Mouse (Mus musculus) brain, embryonic 14.5 days (tissue): ENCODE measurements around the gene Sult6b2. TPM values are rescaled to one million over a fixed set of nuclear protein-coding genes. Genes with fewer than 3 reads are reported as not detected.
A peak's percentile ranks its signal among the peaks of the same experiment; 100 is the strongest.

Experiments
- DNase-seq: peaks from one replicate; pipeline ENCODE4 v3.0.0-alpha.2; 2011; ENCODE audit warnings: low read depth
- CTCF ChIP-seq: fragments of 200-500 bp; IDR thresholded peaks from 2 replicates; pipeline ENCODE4 v1.5.1; 2012; ENCODE audit warnings: inconsistent platforms, mild to moderate bottlenecking, moderate library complexity, borderline replicate concordance; ENCODE audit not compliant: insufficient read depth, insufficient read length; ENCODE audit errors: extremely low read depth
- POLR2A ChIP-seq: fragments of 200-500 bp; IDR thresholded peaks from 2 replicates; pipeline ENCODE4 v1.6.1; 2012; ENCODE audit warnings: mild to moderate bottlenecking, inconsistent platforms, borderline replicate concordance; ENCODE audit not compliant: poor library complexity, insufficient read depth, insufficient read length, severe bottlenecking; ENCODE audit errors: extremely low read depth
- polyA plus RNA-seq: library from polyadenylated mRNA; depleted of rRNA; stranded (reverse); fragments of >200 nt; gene quantifications from 2 replicates; pipeline ENCODE4 v1.2.3, GENCODE M21; 2012

Gene Sult6b2
- polyA plus RNA-seq, 1 experiment, result 0.25 TPM

GRCm38 (mm10) chr6:142825449-142825848 is 21.1 kb upstream of the Sult6b2 start:
- TF ChIP-seq POLR2A, result no peak
- TF ChIP-seq CTCF, result no peak
- DNase-seq, result no peak

DNA sequence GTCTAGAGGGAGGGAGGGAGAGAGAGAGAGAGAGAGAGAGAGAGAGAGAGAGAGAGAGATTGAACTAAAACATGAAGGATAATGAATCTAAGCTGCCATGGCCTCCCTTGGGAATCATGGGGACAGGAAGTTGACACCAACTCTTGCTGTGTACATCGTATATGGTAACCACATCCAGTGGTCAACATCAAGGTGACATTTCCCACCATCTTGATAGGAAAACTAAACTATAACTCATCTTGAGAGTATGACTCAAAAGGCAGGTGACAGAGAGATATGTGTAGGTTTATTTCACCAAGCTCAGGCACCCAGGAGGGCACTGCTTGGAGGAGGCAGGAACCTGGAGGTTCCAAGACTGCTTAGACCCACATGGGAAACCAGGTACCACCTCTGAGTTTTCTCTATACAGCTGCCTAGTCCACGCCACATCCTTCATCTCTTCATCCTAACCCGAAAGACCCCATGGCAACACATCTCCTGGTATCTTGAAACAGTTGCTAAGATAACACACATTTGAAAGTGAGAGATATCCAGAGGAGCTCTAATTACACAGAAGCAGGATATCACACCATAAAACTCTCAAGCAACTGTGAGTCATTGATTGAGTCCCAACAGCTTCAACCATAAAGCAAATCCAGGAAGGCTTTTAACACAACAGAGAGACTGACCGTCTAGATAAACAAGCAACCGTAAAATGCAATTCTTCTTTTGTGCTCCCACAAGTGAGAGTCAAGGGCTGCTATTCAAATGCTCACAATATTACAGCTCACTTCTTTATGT is 18.9 kb upstream of the Sult6b2 start:
- TF ChIP-seq CTCF (no peak), POLR2A (no peak)
- DNase-seq, result no peak

DNA sequence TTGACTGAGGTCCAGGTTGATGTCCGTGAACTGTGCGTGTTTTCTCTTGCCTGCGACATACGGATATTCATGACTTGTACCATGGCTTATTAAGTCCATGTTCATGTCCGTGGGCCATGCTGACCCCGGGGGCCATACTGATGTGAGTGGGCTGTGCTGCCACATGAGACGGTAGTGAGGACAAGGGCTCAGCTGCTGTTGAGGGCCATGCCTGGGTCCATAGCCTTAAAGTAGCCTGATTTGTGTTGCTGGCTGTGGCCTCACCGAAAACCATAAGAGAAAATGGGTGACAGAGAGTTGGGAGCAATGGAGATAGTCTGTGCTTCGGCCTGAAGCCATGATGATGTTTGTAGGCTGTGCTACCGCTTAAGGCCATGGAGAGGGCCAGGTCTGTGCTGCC is 14.0 kb upstream of the Sult6b2 start:
- no peak for DNase-seq
- TF ChIP-seq POLR2A, result no peak
- no peak for TF ChIP-seq CTCF

DNA sequence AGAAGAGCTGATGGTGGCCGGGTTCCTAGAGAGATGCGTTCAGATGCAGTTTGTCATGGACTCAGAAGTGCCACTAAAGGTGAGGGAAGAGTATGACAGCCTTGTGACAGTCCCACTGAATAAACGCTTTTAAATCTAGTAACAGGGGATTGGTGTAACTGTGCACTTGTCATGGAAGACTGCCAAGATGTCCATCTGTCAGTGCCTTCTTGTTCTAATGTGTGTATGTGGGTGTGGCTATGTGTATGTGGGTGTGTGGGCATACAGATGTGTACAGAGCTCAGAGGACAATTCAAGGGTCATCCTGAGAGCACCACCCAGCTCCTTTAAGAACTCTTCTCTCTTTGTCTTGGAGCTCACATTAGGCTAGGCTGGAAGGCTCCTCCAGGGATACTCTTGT is 11.2 kb upstream of the Sult6b2 start:
- no peak for TF ChIP-seq CTCF
- DNase-seq, result peak; percentile 65

DNA sequence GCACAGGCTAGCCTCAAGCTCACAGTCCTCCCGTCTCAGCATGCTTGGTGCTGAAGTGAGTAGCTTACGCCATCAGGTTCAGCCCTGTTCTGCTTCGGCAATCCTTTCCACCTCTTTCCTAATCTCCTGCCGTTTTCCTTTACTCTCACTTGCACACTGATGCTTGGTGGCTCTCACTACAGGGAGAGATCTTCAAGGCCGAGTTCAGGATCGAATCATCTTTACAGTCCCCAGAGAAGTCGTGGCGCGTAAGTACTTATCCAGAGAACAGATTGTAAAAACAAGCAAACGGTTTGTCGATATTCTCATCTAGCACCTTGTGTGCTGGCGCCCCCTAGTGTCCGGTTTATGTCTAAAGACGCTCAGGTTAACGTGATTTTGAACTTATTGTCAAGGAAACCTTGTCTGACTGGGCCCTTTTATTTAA is 10.2 kb upstream of the Sult6b2 start:
- DNase-seq, result peak; percentile 96
- TF ChIP-seq CTCF (peak; percentile 79; the same call in 1 of the 2 replicates), POLR2A (no peak)

DNA sequence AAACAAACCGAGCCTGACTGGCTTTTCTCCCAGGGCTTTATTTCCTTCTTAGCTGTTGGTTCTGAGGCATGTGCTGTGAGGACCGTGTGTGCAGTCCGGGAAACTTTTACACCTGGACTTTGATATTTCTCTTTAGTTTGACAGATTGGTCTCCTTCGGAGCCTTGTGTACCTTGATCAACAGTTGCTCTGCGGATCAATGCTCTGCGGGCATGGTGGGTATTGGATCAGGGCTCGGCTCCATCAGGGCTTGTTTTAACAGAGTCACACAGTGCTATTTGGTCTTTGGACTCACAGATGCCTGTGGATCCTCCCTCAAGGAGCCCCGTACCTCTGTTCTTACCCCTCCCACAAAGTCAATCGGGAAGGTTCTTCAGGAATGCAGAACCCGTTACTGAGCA is 9.7 kb upstream of the Sult6b2 start:
- no peak for TF ChIP-seq POLR2A
- TF ChIP-seq CTCF, result no peak
- DNase-seq, result no peak

GRCm38 (mm10) chr6:142812969-142813368 is 8.7 kb upstream of the Sult6b2 start:
- no peak for DNase-seq

DNA sequence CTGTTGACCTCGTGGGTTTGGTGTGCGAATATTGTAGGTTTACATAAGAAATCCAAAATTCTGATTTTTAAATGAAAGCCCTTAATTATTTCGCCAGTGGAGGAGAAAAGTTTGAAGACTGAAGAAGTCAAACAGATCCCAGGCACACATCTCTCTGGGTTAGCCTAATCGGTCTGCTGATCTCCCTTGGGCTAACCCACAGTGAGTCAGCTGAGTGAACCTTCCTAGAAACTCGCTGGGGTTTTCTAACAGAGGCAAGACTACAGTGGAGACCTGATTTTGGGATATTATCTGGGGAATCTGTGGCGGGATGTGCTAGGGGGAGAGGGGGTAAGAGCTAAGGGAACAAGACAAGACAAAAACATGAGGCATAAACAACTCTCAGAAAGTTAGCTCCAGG is 5.9 kb upstream of the Sult6b2 start:
- DNase-seq, result no peak
- no peak for TF ChIP-seq POLR2A
- no peak for TF ChIP-seq CTCF

More at GRCm38 (mm10) chr6:142812969-142813368, 8.7 kb upstream of the Sult6b2 start:
- TF ChIP-seq POLR2A, result no peak
- TF ChIP-seq CTCF, result no peak

DNA sequence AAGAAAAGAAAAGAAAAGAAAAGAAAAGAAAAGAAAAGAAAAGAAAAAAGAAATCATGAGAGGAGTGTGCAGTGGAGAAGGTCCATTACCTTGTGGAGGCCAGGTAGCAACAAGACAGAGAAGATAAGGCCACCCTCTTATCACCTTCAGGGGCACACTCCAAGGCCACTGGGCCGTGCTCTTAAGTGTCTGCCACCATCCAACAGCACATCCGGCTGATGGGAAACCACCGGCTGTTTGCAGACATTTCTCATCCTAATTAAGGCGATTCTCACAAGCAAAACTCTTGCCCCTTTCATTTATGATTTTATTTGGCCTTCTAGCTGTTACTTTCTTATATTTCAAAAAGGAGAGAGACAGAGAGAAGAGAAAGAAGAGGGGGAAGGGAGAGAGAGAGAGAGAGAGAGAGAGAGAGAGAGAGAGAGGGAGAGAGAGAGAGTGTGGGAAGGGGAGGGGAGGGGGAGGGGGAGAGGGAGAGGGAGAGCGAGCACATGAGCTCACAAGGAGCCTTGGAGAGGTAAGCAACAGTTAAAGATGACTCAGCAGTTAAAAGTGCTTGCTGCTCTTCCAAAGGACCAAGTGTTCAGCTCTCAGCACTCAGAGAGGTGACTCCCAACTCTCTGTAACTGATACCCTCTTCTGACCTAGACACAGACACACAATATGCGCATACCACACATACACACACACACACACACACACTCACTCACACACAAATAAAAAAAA is 5.2 kb upstream of the Sult6b2 start:
- DNase-seq, result no peak
- TF ChIP-seq CTCF, result no peak
- no peak for TF ChIP-seq POLR2A

- no peak for DNase-seq
Measured at GRCm38 (mm10) chr6:142806326-142806725, 2.0 kb upstream of the Sult6b2 start.

DNA sequence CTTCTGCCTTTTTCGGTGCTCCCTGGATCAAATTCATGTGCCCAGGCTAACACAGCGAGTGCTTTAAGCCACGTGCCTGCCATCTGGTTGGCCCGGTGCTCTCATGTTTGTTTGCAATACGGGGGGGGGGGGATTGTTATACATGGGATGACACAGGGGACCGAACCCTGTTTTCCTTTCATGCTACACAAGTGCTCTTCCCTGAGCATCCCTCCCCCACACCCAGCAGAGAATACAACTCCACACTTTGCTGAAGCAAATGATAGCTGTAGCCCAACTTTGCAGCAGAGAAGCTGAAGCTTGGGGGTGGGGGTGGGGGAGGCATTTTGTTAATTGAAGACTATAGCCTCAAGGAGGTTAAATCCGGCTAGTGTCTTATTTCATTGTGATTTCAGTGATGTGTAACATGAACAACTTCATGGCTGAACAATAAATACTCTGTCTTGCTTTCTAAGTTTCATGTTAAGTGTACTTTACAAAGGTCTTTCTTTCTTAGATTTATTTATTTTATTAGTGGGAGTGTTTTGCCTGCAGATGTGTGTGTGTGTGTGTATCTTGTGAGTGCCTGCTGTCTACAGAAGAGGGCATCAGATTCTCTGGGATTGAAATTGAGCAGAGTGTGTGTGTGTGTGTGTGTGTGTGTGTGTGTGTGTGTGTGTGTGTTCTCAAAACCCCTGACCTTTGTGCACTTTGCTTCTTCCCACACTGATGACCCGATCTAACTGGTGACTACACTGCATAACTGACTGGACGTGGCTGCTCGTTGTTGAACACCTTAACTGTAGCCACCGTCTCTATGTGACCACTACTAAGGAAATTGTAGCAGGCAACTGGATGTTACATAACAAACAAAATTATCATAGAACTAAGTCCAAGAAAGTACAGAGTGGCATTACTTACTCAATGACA is 1.4 kb downstream of the Sult6b2 start:
- no peak for DNase-seq
- TF ChIP-seq CTCF (no peak), POLR2A (no peak)

More at GRCm38 (mm10) chr6:142806326-142806725, 2.0 kb upstream of the Sult6b2 start:
- TF ChIP-seq POLR2A, result no peak
- TF ChIP-seq CTCF, result no peak

DNA sequence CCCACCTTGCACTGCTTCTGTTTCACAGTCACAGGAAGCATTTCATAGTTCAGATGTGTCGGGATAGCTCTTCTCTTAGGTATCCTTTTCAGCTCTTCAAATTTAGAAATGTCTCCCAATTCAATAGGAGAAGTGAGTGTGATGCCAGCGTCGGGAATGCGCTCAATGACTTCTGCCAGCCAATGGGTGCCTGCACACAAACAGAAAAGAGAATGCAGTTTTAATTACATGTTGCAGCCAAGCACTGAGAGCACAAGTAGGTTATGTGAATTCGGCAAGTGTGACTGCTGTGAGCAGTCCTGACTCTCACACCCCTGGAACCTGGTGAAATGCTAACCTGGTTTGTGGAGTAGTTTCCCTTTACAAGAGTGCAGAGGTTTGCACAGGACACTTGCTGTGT is 2.6 kb downstream of the Sult6b2 start:
- TF ChIP-seq CTCF (no peak), POLR2A (no peak)

More for the DNA sequence above, 2.6 kb downstream of the Sult6b2 start:
- DNase-seq, result no peak
